Mouse (Mus musculus) gastrocnemius, adult 2 months (tissue): ENCODE data around the gene Aff3. TPM values are rescaled to one million over a fixed set of nuclear protein-coding genes. Genes with fewer than 3 reads are reported as not detected.

Experiments used
- DNase-seq: peaks from one replicate; pipeline ENCODE4 v3.0.0; 2022
- H3K27ac ChIP-seq: fragments of 200-600 bp; 2 replicates; pipeline ENCODE4 v1.8.1; 2022; ENCODE audit warnings: mild to moderate bottlenecking
- H3K4me3 ChIP-seq: fragments of 200-600 bp; 2 replicates; pipeline ENCODE4 v1.8.1; 2022; ENCODE audit warnings: mild to moderate bottlenecking, moderate library complexity
- CTCF ChIP-seq: fragments of 200-600 bp; IDR thresholded peaks from 2 replicates; pipeline ENCODE4 v1.8.1; 2022; ENCODE audit warnings: antibody characterized with exemption, mild to moderate bottlenecking, moderate library complexity
- intact Hi-C: fragments of 180-260 bp; cut with DNase I; formaldehyde crosslinking; loops from one replicate; pipeline ENCODE4 v1.15.1; 2025
- total RNA-seq, 2 experiments: library from RNA; stranded (reverse); gene quantifications; 2 replicates each; pipeline ENCODE4 v1.2.3; 2021

Aff3 gene
- total RNA-seq, 2 experiments from 2014 or later = 1.2 to 4.4 TPM

- no peak overlapping the region for H3K27ac ChIP-seq
- TF ChIP-seq CTCF = no peak
- H3K4me3 ChIP-seq = no peak overlapping the region
- intact Hi-C loops = no loop called here
- no peak for DNase-seq
Observed at GRCm38 (mm10) chr1:38668327-38668726, 3.6 kb upstream of the Aff3 start.

- DNase-seq = no peak
- intact Hi-C loops = no loop called here
- TF ChIP-seq CTCF = no peak
Observed at GRCm38 (mm10) chr1:38667892-38668291, 3.1 kb upstream of the Aff3 start.

GRCm38 (mm10) chr1:38666766-38667118 lies 2.0 kb upstream of the Aff3 start:
- no peak for DNase-seq
- no peak for TF ChIP-seq CTCF
- intact Hi-C loops = no loop called here
- Histone ChIP-seq H3K27ac (no peak overlapping the region), H3K4me3 (no peak overlapping the region)

More at GRCm38 (mm10) chr1:38667892-38668291, 3.1 kb upstream of the Aff3 start:
- H3K4me3 ChIP-seq = no peak overlapping the region
- H3K27ac ChIP-seq = no peak overlapping the region

GRCm38 (mm10) chr1:38666111-38666765 lies 1.5 kb upstream of the Aff3 start:
- Histone ChIP-seq H3K4me3 (no peak overlapping the region), H3K27ac (no peak overlapping the region)
- DNase-seq = no peak
- no peak for TF ChIP-seq CTCF
- intact Hi-C loops = no loop called here

- no peak for TF ChIP-seq CTCF
- DNase-seq = no peak
- H3K27ac ChIP-seq = no peak overlapping the region
- intact Hi-C loops = no loop called here
- H3K4me3 ChIP-seq = no peak overlapping the region
Observed at GRCm38 (mm10) chr1:38665611-38666010, 856 bp upstream of the Aff3 start.

GRCm38 (mm10) chr1:38664261-38664660 lies 494 bp downstream of the Aff3 start:
- H3K4me3 ChIP-seq = no peak overlapping the region
- TF ChIP-seq CTCF = no peak
- intact Hi-C loops = no loop called here
- no peak overlapping the region for H3K27ac ChIP-seq
- no peak for DNase-seq

GRCm38 (mm10) chr1:38662616-38663193 lies 2.0 kb downstream of the Aff3 start:
- no peak for TF ChIP-seq CTCF
- intact Hi-C loops = no loop called here
- no peak overlapping the region for H3K4me3 ChIP-seq

GRCm38 (mm10) chr1:38658933-38659553 lies 5.7 kb downstream of the Aff3 start:
- TF ChIP-seq CTCF = no peak
- Histone ChIP-seq H3K4me3 (no peak overlapping the region), H3K27ac (no peak overlapping the region)
- intact Hi-C loops = no loop called here
- DNase-seq = no peak

More at GRCm38 (mm10) chr1:38662616-38663193, 2.0 kb downstream of the Aff3 start:
- DNase-seq = no peak
- H3K27ac ChIP-seq = no peak overlapping the region

GRCm38 (mm10) chr1:38658376-38658775 lies 6.4 kb downstream of the Aff3 start:
- Histone ChIP-seq H3K4me3 (no peak overlapping the region), H3K27ac (no peak overlapping the region)
- DNase-seq = no peak
- intact Hi-C loops = no loop called here
- no peak for TF ChIP-seq CTCF

GRCm38 (mm10) chr1:38657606-38658005 lies 7.1 kb downstream of the Aff3 start:
- intact Hi-C loops = no loop called here
- H3K27ac ChIP-seq = no peak overlapping the region
- no peak for TF ChIP-seq CTCF
- DNase-seq = no peak
- no peak overlapping the region for H3K4me3 ChIP-seq

- TF ChIP-seq CTCF = no peak
- intact Hi-C loops = no loop called here
- H3K27ac ChIP-seq = no peak overlapping the region
- no peak overlapping the region for H3K4me3 ChIP-seq
- no peak for DNase-seq
Observed at GRCm38 (mm10) chr1:38654981-38655540, 9.7 kb downstream of the Aff3 start.

- Histone ChIP-seq H3K27ac (no peak overlapping the region), H3K4me3 (no peak overlapping the region)
- no peak for TF ChIP-seq CTCF
- intact Hi-C loops = no loop called here
- DNase-seq = no peak
Observed at GRCm38 (mm10) chr1:38650031-38650430, 14.7 kb downstream of the Aff3 start.

GRCm38 (mm10) chr1:38649174-38649573 lies 15.6 kb downstream of the Aff3 start:
- intact Hi-C loops = no loop called here
- TF ChIP-seq CTCF = no peak
- no peak overlapping the region for H3K27ac ChIP-seq
- H3K4me3 ChIP-seq = no peak overlapping the region
- DNase-seq = no peak

- H3K27ac ChIP-seq = no peak overlapping the region
- intact Hi-C loops = no loop called here
- no peak for DNase-seq
- no peak for TF ChIP-seq CTCF
- H3K4me3 ChIP-seq = no peak overlapping the region
Observed at GRCm38 (mm10) chr1:38642288-38642687, 22.5 kb downstream of the Aff3 start.
